In genomic region chr11:101056885-101057284, GRCm38 (mm10) we compare ENCODE assay signal across 8 mouse cellular contexts. TPM values are rescaled to one million over a fixed set of nuclear protein-coding genes. Genes with fewer than 3 reads are reported as not detected.
DNase-seq lines count a peak whose midpoint lies in the region; ATAC-seq and TF ChIP-seq lines count a peak whose summit lies in the region.

No protein-coding gene starts in this region.

- no peaks in the 10 kb centered on the region for H3K27me3 ChIP-seq in intestine, postnatal 0 days (replicated peaks; ENCODE audit: control insufficient read depth, insufficient read depth, low read length)
- H3K27me3 ChIP-seq in midbrain, embryonic 14.5 days (ENCODE audit: control insufficient read depth, insufficient read depth, low read length) = no peaks in the 10 kb centered on the region

- no peak for DNase-seq in frontal cortex, postnatal 14 days (ENCODE audit: low spot score in 2 of 2)
- peak; percentile 80 for DNase-seq in gastrocnemius, adult 2 months
- peak; percentile 68 for DNase-seq in ovary, postnatal 36 days (ENCODE audit: low spot score)
- DNase-seq in thymus, postnatal 10 days (ENCODE audit: low spot score in 2 of 2) = no peak
- no peak for DNase-seq in cerebellum, adult 8-10 months
- DNase-seq in midbrain, embryonic 14.5 days = no peak

- H3K4me1 ChIP-seq in intestine, postnatal 0 days (replicated peaks; ENCODE audit: control insufficient read depth, insufficient read depth, low read length) = peaks cover 15% of the 10 kb centered on the region
- no peaks in the 10 kb centered on the region for H3K4me1 ChIP-seq in midbrain, embryonic 14.5 days (ENCODE audit: control insufficient read depth, insufficient read depth, low read length)

- H3K4me2 ChIP-seq in intestine, postnatal 0 days (replicated peaks; ENCODE audit: low read depth) = no peak overlapping the region
- H3K4me2 ChIP-seq in midbrain, embryonic 14.5 days (ENCODE audit: low read length) = no peak overlapping the region

- peak overlapping the region; percentile 95 for H3K27ac ChIP-seq in gastrocnemius, adult 2 months
- H3K27ac ChIP-seq in intestine, postnatal 0 days (ENCODE audit: low read depth, low read length) = peak overlapping the region; percentile 71
- no peak overlapping the region for H3K27ac ChIP-seq in midbrain, embryonic 14.5 days (replicated peaks; ENCODE audit: low read depth, low read length)

- peak overlapping the region; percentile 26; the same call in 1 of the 2 replicates for H3K9ac ChIP-seq in intestine, postnatal 0 days (ENCODE audit: low read depth, low read length)
- no peak overlapping the region for H3K9ac ChIP-seq in midbrain, embryonic 14.5 days (replicated peaks; ENCODE audit: low read length)

- 0 out of 2 replicates have a peak overlapping the region, but pooled peaks have one; percentile 3 for H3K4me3 ChIP-seq in gastrocnemius, adult 2 months
- H3K4me3 ChIP-seq in intestine, postnatal 0 days (ENCODE audit: low read depth, low read length) = no peak overlapping the region
- no peak overlapping the region for H3K4me3 ChIP-seq in midbrain, embryonic 14.5 days (replicated peaks; ENCODE audit: low read depth, low read length)

- peak; percentile 36 for ATAC-seq in frontal cortex, adult (ENCODE audit: low TSS enrichment)
- peak; percentile 16; the same call in 1 of the 2 replicates for ATAC-seq in intestine, postnatal 0 days
- ATAC-seq in midbrain, embryonic 14.5 days (ENCODE audit: low FRiP score, low TSS enrichment) = no peak

- 14% methylated on average over 8 of the region's 8 CpGs for WGBS in intestine, postnatal 0 days
- 61% methylated on average over 8 of the region's 8 CpGs for WGBS in midbrain, embryonic 14.5 days

- H3K36me3 ChIP-seq in intestine, postnatal 0 days (ENCODE audit: control insufficient read depth, insufficient read depth) = peaks cover 15% of the 10 kb centered on the region; the same call in 1 of the 2 replicates
- H3K36me3 ChIP-seq in midbrain, embryonic 14.5 days (ENCODE audit: control insufficient read depth, insufficient read depth, low read length) = peaks cover 85% of the 10 kb centered on the region

- H3K9me3 ChIP-seq in intestine, postnatal 0 days (ENCODE audit: control insufficient read depth) = no peaks in the 10 kb centered on the region
- no peaks in the 10 kb centered on the region for H3K9me3 ChIP-seq in midbrain, embryonic 14.5 days (ENCODE audit: control insufficient read depth, low read length)

- intact Hi-C loops in gastrocnemius, adult 2 months (cut with DNase I) = loop anchor here (1.0 kb wide), 1 partner anchor 74 kb away; no protein-coding TSS in a partner anchor

- no peak for TF ChIP-seq CTCF in gastrocnemius, adult 2 months (IDR thresholded peaks at IDR 0.05)
- no peak for TF ChIP-seq CTCF in intestine, postnatal 0 days (IDR thresholded peaks at IDR 0.05; ENCODE audit: low read depth)

RNA-seq across cellular contexts. Expression of gene Naglu, which starts 12.9 kb away (rescaled TPM):
- 1 to 10 TPM; 3.3 to 4.1 TPM for total RNA-seq in gastrocnemius, adult 2 months (2021)
- polyA plus RNA-seq in intestine, postnatal 0 days (2015; fragmentation: Nextera tagmentation; extraction: Ambion mirVana) = 25.6 and 25.8 TPM in 2 replicates
- 9.5 and 9.8 TPM in 2 replicates for polyA plus RNA-seq in midbrain, embryonic 14.5 days (2014; fragmentation: Nextera tagmentation; extraction: Ambion mirVana)

RNA-seq across cellular contexts. Expression of gene Hsd17b1, which starts 21.3 kb away (rescaled TPM):
- under 1 TPM in 1 of 2 experiments, not detected in 1; 0.18 TPM for total RNA-seq in gastrocnemius, adult 2 months (2021)
- polyA plus RNA-seq in intestine, postnatal 0 days (2015; fragmentation: Nextera tagmentation; extraction: Ambion mirVana) = 0.08 TPM in 1 of 2 replicates, not detected in the other
- 0.16 and 0.43 TPM in 2 replicates for polyA plus RNA-seq in midbrain, embryonic 14.5 days (2014; fragmentation: Nextera tagmentation; extraction: Ambion mirVana)

RNA-seq across cellular contexts. Expression of gene Coasy, which starts 25.5 kb away (rescaled TPM):
- total RNA-seq in gastrocnemius, adult 2 months (2021) = 1 to 10 TPM; 7.1 to 9.8 TPM
- 28.0 TPM in 2 replicates for polyA plus RNA-seq in intestine, postnatal 0 days (2015; fragmentation: Nextera tagmentation; extraction: Ambion mirVana)
- 43.6 and 44.4 TPM in 2 replicates for polyA plus RNA-seq in midbrain, embryonic 14.5 days (2014; fragmentation: Nextera tagmentation; extraction: Ambion mirVana)

RNA-seq across cellular contexts. Expression of gene Mlx, which starts 30.2 kb away (rescaled TPM):
- total RNA-seq in gastrocnemius, adult 2 months (2021) = 10 to 100 TPM; 12.5 to 14.4 TPM
- 93.3 and 96.4 TPM in 2 replicates for polyA plus RNA-seq in intestine, postnatal 0 days (2015; fragmentation: Nextera tagmentation; extraction: Ambion mirVana)
- 92.9 and 100 TPM in 2 replicates for polyA plus RNA-seq in midbrain, embryonic 14.5 days (2014; fragmentation: Nextera tagmentation; extraction: Ambion mirVana)

RNA-seq across cellular contexts. Expression of gene Psmc3ip, which starts 38.4 kb away (rescaled TPM):
- total RNA-seq in gastrocnemius, adult 2 months (2021) = 1 to 10 TPM; 1.5 to 2.2 TPM
- polyA plus RNA-seq in intestine, postnatal 0 days (2015; fragmentation: Nextera tagmentation; extraction: Ambion mirVana) = 9.1 and 10.5 TPM in 2 replicates
- polyA plus RNA-seq in midbrain, embryonic 14.5 days (2014; fragmentation: Nextera tagmentation; extraction: Ambion mirVana) = 19.2 and 19.6 TPM in 2 replicates

Comparison
In these comparisons a context has a peak if more than half of its experiments do, and no peak if none do; other contexts are left out.
1. DNase-seq: peak in gastrocnemius, adult 2 months (single experiment) and ovary, postnatal 36 days (single experiment); none in frontal cortex, postnatal 14 days (0 of 2), thymus, postnatal 10 days (0 of 2), cerebellum, adult 8-10 months (single experiment) and midbrain, embryonic 14.5 days (single experiment).